Mouse (Mus musculus): ENCODE data around the gene AI661453. TPM values are rescaled to one million over a fixed set of nuclear protein-coding genes. Genes with fewer than 3 reads are reported as not detected.
A peak's percentile ranks its signal among the peaks of the same experiment; 100 is the strongest.
"Not testable (repeated sequence)": the region's sequence is repeated elsewhere in the genome, so short reads cannot be mapped to it uniquely, and the experiment has no call there.

Gene AI661453
- total RNA-seq, 2 experiments from 2014 or later, result 0.32 to 0.41 TPM

DNA sequence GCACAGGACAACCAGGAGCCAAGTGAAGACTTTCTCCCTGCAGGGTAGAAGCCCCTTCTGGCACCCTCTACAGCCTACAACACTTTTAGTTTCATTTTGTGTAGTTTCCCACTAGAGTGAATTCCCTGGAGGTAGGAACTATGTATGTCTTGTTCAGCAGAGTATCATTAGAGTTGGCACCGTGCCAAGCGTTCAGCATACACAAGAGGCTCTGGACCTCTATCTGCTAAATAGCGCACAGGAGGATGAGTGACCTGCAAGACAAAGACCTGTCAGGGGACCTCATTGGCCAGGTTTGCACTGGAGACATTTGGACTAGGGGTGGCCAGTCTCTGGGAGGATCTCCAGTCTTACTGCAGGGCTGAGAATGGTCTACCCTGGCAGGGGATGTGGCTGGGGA is 49.4 kb downstream of the AI661453 start:
- no peak for DNase-seq (ENCODE audit: low spot score in 2 of 2)
- intact Hi-C loops (cut with DNase I), result no loop called here

DNA sequence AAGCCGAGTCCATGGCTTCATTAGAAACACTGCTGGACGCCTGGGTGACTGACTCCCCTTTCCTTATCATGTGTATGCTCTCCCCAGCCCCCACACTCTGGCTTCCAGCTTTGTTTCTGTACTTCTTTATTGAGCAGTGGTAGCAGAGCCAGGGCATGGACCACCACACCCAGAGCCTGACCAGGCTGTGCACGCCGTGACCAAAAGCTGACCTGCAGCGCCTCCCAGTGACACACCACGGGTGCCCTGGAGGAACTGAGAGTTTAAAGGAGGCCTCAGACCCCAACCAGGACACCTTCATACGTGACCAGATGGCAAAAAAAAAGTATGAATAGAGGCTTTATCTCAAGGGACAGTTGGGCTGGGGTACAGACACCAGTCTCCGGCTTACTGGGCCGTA is 54.4 kb downstream of the AI661453 start:
- intact Hi-C loops (cut with DNase I), result no loop called here
- DNase-seq (ENCODE audit: low spot score in 2 of 2), result no peak

DNA sequence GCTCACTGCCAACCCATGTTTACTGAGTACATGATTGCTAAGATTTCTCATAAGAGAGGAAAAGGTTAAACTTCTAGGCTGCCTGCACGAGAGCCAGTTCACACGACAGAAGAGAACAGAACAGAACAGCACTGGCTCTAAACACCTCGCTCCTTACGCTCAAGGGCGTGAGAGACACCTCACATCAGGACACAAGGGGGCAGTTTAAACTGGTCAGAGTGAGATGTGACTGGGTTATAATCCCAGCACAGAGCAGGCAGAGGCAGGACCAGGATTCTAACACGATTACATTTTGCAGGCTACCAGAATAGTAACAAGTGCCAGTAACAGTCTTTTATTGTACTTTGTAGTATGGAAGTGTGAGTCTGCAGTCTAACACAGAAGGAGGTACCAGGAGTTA is 56.3 kb downstream of the AI661453 start:
- intact Hi-C loops (cut with DNase I), result no loop called here
- no peak for DNase-seq (ENCODE audit: low spot score in 2 of 2)

DNA sequence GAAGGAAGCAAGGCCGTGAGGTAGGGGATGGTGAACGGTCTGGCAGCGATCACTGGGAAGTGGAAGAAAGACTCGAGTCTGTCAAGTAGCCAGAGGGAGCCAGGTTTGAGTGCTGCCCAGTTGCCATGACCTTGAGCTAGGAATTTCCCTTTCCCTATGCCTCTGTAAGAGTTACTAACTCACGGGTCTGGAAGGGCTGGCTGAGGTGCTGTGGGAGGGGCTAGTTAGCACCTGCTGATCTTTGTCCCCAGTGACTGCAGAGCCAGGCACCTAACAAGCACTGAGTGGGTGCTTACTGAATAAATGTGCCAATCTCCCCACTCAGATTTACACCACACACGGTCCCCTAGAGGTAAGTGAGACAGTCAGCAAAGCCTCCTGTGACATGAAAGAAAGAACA is 57.2 kb downstream of the AI661453 start:
- intact Hi-C loops (cut with DNase I), result no loop called here
- no peak for DNase-seq (ENCODE audit: low spot score in 2 of 2)

DNA sequence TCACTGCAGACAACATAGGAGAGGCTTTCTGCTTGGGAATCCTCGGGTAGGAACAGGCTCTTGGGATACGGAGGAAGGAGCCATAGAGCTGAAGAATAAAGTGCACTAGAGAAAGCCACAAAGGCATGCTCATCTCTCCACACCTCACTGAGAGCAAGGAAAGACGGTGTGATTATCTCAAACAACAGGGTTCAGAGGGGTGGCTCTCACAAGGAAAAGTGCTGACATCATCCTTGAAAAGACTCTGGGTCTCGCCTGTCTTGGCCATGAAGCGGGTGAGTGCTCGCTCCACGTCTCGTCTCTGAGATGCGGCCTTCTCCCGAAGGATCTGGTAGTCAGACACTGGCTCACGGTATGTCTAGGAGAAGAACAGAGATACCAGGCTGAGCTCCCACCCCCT is 57.7 kb downstream of the AI661453 start:
- intact Hi-C loops (cut with DNase I), result no loop called here
- no peak for DNase-seq (ENCODE audit: low spot score in 2 of 2)

DNA sequence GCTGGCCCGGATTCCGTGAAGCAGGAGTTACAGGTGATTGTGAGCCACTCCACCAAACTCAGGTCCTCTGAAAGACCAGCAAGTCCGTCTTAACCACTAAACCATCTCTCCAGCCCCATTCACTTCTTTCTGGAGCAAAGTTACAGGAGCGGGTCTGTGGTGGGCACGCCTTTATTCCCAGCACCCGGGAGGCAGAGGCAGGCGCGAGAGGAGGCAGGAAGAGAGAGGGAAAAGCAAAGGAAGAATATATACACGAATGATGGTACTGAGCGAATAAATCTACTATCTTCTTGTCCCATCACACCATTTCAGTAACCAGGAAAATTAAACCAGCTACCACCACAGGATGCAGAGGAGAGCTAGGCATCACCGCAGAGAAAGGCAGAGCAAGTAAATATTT is 65.1 kb downstream of the AI661453 start:
- intact Hi-C loops (cut with DNase I), result no loop called here
- DNase-seq (ENCODE audit: low spot score in 2 of 2), result no peak

DNA sequence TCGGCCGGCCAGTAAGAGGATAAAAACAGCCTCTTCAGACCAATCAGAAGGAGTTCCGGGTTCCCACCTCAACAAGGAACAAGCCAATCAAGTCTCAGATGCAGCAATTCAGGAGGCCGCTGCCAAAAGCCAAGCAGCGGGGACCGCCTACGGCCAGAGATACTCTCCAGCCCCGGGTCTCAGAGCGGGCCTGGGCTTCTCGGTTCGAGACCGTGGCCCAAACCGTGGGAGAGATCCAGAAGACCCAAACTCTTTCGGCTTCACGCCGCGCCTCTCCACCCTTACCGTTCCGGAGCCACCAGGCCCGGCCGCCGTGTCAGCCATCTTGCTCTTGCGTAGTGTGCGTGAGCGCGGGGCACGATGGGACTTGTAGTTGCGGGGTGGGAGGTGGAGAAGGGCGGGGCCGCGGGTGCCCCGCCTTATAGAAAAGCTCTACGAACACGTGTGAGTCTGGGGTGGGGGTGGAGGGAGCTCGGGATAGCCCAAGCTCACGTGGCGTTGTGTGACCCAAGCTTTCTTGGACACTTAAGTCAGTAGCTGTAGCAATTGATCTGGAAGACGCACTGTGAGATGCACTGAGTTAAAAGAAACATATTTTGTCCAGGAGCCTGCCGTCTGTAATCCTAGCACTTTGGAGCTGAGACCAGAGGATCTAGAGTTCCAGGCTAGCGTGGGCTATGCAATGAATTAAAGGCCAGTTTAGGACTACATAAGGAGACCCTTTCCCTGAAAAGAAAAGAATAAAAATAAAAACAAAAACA is 65.7 kb downstream of the AI661453 start, which contains the start of gene Taf8:
Gene Taf8, minus strand, starts transcription at position 347 of the 761 bp plus-strand sequence.
- intact Hi-C loops (cut with DNase I), result no loop called here

DNA sequence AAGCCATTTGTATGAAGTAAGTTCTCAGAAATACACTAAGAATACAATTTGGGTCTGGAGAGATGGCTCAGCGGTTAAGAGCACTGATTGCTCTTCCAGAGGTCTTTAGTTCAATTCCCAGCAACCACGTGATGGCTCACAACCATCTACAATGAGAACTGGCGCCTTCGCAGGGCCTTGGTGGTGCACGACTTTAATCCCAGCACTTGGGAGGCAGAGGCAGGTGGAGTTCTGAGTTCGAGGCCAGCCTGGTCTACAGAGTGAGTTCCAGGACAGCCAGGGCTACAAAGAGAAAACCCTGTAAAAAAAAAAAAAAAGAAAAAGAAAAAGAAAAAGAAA is 66.3 kb downstream of the AI661453 start:
- intact Hi-C loops (cut with DNase I); DNase-seq (ENCODE audit: low spot score in 2 of 2): not testable (repeated sequence)

More for the DNA sequence above, 65.7 kb downstream of the AI661453 start, which contains the start of gene Taf8:
- DNase-seq (ENCODE audit: low spot score in 2 of 2), result peak; percentile 95 to 97

DNA sequence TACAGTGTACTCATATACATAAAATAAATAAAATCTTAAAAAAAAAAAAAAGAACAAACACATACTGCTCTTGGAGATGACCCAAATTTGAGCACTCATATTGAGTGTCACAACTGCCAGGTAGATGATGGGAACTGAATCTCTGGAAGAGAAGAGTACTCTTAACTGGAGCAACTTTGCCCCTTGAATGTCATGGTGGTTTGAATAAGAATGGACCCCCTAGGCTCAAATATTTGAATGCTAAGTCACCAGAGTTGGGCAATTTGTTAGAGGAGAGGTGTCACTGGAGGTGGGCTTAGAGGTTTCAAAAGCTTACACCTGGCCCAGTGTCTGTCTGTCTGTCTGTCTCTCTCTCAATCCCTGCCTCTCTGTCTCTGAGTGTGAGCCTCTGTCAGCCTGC is 67.3 kb downstream of the AI661453 start:
- intact Hi-C loops (cut with DNase I), result loop anchor here (2.0 kb wide), 1 partner anchor 185 kb away; the partner anchor contains the start of genes Frs3 and Tomm6
- no peak for DNase-seq (ENCODE audit: low spot score in 2 of 2)

DNA sequence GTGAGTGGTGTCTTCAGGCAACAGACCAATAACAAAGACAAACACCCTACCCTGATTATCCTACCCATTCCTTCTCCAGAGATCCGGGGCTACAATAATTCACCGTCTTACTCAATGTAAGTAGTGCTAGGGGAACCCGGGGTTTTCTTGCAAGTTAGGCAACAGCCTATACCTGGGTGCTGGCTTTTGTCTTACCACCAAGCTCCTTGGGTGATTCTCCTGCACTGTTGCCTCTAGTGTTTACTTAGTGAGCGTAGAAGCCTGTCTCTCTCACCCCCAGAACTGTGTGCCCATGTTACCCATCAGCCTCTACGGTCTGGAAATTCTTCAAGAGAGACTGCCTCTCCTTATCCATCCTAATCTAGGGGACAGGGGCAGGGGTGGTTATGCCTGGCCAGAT is 67.8 kb downstream of the AI661453 start:
- no peak for DNase-seq (ENCODE audit: low spot score in 2 of 2)
- intact Hi-C loops (cut with DNase I), result loop anchor here (2.0 kb wide), 1 partner anchor 185 kb away; the partner anchor contains the start of genes Frs3 and Tomm6

DNA sequence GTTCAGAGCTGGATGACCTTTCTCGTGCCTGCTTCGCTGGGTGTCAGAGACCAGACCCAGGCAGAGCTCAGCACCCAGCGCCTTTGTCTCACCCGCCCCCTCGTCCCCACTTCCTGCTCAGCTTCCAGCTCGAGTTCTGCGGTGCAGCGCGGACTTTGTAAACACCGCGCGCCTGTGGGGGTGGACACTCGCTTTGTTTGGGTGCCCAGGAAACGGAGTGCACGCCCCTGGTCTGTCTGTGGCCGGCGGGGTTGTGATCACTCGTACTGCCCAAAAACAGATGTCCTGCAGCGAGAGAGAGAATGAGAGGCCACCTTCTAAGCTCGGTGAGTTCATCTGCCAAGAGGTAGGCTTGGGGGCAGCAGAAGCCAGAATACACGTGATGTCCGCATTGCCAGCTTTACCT is 68.5 kb downstream of the AI661453 start, which contains the start of gene Ccnd3:
Gene Ccnd3, plus strand, starts transcription at position 111 of the 406 bp plus-strand sequence.
- peak; percentile 66 to 70 for DNase-seq (ENCODE audit: low spot score in 2 of 2)
- intact Hi-C loops (cut with DNase I), result loop anchor here (2.0 kb wide), 1 partner anchor 184 kb away; the partner anchor contains the start of genes Frs3 and Tomm6

DNA sequence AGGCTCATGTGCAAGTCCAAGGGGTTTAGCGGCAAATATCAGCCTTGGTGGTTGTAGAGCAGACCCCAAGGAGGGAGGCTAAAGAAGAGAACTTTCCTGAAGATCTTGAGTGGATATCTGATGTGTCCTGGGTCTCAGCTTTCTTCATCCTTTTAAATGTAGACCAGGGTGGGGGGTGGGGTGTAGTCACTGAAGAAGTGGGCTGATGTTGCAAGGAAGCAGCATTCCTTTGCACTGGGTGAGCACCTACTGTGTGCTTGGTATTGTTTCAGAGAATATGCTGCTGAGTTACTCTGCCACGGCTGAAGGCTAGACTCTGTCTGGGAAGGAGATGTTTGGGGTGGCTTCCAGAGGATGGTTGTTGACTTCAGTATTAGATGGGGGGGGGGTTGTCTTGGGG is 69.2 kb downstream of the AI661453 start:
- intact Hi-C loops (cut with DNase I), result loop anchor here (2.0 kb wide), 1 partner anchor 183 kb away; the partner anchor contains the start of genes Frs3 and Tomm6
- DNase-seq (ENCODE audit: low spot score in 2 of 2), result no peak

DNA sequence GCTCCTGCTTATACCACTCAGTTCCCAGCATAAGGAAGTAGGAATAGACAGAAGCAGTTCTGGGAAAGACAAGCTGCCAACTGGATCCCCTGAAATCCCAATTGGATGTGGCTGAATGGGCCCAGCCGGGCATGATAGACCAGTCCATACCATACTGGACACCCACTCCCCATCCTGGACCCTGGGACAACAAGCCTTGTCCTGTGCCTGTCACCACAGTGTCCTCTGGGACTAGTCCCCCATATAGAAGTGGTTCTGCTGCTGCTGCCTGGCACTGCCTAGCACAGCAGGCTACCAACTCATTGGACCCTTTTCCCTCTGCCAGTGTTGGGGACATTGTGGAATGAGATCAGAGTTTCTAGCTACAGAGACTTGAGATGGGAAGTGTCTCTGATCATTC is 69.6 kb downstream of the AI661453 start:
- intact Hi-C loops (cut with DNase I), result no loop called here
- DNase-seq (ENCODE audit: low spot score in 2 of 2), result no peak

DNA sequence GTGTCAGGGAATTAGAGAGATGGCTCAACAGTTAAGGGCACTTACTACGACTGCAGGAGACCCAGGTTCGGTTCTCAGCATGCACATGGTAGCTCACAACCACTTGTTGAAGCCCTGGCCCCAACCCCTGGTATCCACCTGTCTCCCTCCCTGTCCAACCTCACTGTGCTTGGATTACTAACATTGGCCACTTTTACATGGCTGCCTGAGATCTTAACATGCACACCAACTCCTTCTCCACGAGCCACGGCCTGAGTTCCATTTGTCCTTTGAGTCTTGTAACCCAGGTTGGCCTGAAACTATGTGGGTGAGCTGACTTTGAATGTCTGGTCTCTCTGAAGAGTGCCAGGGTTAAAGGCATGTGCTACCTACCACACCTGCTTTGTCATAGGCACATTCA is 70.3 kb downstream of the AI661453 start:
- intact Hi-C loops (cut with DNase I), result no loop called here
- DNase-seq (ENCODE audit: low spot score in 2 of 2), result no peak

DNA sequence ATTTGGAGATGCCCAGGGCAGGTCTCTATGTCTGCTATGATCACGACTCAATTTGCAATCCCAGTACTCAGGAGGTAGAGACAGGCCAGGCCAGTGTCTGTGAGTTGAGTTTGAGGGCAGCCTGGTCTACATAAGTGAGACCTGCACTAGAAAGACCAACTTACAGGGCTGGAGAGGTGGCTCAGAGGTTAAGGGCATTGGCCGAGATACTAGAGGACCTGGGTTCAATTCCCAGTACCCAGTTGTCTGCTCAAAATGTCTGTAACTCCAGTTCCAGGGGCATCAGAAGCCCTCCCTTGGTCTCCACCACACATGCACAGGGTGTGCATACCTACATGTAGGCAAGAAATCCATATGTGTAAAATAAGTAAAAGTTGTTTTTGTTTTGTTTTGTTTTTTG is 71.1 kb downstream of the AI661453 start:
- no peak for DNase-seq (ENCODE audit: low spot score in 2 of 2)
- intact Hi-C loops (cut with DNase I), result no loop called here

DNA sequence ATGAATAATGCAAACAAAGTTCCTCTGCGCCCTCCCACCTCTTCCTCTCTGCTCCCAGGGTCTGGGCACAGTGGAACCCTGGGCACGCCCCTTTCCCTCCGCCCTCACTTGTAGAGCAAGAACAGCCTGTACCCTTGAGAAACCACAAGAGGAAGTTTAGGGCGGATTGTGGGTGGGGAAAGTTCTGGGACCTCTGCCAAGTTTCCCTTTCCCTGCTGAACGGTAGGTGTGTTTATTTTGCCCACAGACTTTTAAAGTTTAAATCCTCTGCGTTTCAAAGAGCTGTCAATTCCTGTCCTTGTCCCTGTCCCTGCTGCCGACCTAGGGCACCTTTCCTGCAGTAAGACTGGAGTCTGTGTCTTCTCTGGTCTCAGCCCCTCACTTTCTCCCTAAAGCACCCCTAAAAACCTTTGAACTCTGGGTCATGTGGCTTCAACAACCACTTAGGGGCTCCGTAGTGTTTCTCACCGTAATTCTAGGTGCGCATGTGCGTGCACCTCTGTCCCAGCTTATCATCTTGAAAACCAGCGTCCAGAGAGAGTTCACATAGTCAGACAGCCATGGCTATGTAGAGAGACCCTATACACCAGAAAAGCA is 71.7 kb downstream of the AI661453 start:
- intact Hi-C loops (cut with DNase I), result no loop called here
- peak; percentile 89 to 94 for DNase-seq (ENCODE audit: low spot score in 2 of 2)

DNA sequence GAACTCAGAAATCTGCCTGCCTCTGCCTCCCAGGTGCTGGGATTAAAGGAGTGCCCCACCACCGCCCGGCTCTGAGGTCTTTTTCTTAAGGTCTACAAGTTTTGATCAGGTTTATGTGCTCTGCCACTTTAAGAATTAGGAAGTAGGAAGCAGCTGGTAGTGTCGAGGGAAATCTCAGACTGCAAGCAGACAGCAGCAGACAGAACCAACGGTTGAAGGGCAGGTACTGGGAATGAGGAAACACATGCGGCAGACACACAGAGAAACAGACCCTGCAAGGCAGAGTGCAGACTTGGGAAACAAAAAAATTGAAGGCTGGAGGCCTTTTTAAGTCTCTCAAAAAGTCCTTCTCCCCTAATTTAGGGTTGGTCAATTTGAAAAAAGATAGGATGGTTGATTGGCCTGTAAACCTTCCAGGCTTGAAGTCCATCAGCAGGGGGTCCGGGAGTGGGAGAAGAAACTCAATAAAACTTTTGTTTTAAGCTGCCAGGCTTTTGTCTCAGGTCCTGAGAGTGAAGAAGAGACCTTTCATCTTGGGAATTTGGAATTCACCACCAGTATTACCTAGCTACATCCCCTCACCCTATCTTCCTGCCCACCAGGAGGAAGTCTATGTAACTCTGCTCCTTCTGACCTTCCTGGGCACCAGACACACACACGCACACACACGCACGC is 72.8 kb downstream of the AI661453 start:
- no peak for DNase-seq (ENCODE audit: low spot score in 2 of 2)
- intact Hi-C loops (cut with DNase I), result no loop called here

DNA sequence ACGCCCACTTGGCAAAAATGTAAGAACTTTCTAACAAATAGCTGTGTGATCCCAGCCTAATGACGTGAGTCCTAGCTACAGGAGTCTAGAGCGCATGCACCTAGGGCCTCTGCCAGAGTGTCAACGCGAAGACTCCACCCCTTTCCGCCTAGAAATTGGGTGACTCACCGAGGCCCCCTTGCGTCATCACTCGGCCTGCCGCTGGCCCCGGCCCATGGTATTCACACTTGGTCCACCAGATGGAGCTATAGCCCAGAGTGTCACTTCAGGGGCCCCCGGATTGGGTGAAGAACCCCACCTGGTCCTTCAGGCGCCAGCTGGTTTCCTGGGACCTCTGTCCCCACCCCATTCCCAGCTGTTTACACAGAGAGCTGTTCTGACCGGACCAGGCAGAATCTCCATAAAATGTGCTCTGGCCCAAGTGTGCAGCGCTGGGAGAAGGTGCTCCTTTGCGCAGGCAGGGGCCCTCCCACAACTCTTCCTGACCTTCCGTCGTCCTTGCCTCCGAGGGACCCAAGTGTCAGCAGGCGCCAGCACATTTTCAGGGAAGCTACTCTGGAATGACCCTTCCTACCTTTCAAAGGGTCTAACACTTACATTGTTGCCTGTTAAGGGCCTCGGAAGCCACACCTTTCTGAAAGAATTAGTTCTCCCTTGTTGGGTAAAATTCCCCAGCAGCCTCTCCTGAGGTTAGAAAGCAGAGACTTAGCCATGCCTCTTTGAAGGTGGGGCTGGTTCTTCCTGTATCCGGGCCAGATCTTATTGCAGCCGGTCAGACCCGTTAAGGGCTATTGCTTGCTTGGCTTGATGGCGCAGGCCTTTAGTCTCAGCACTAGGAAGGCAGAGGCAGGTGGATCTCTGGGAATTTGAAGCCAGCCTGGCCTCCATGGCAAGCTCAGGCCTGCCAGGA is 75.0 kb downstream of the AI661453 start:
- intact Hi-C loops (cut with DNase I), result loop anchor here (1.0 kb wide), 1 partner anchor 83 kb away; no protein-coding TSS in a partner anchor

More for the DNA sequence above, 75.0 kb downstream of the AI661453 start:
- peak; percentile 94 to 97 for DNase-seq (ENCODE audit: low spot score in 2 of 2)

All from left cerebral cortex, postnatal 25 days (tissue).